In genomic region chr11:76243811-76244546, GRCm38 (mm10) we compare ENCODE assay signal across 7 mouse cellular contexts. TPM values are rescaled to one million over a fixed set of nuclear protein-coding genes. Genes with fewer than 3 reads are reported as not detected.
DNase-seq lines count a peak whose midpoint lies in the region; ATAC-seq and TF ChIP-seq lines count a peak whose summit lies in the region.

No protein-coding gene starts in this region.

- H3K4me1 ChIP-seq in lung, embryonic 15.5 days = peaks cover 18% of the 10 kb centered on the region
- H3K4me1 ChIP-seq in cortical plate, adult 2 months (ENCODE audit: control insufficient read depth, insufficient read depth, low read length) = peaks cover 3% of the 10 kb centered on the region; the same call in 1 of the 2 replicates
- peaks cover 15% of the 10 kb centered on the region for H3K4me1 ChIP-seq in intestine, embryonic 15.5 days (replicated peaks)
- peaks cover 33% of the 10 kb centered on the region for H3K4me1 ChIP-seq in neural tube, embryonic 13.5 days (replicated peaks)

- no peak for TF ChIP-seq CTCF in cortical plate, adult 2 months (IDR thresholded peaks at IDR 0.05; ENCODE audit: extremely low read depth, insufficient read depth, low read length)

- no peak overlapping the region; the same call in 1 of the 2 replicates for H3K27ac ChIP-seq in lung, embryonic 15.5 days
- no peak overlapping the region for H3K27ac ChIP-seq in cortical plate, adult 2 months (ENCODE audit: insufficient read depth, low read length)
- H3K27ac ChIP-seq in intestine, embryonic 15.5 days = peak overlapping the region; percentile 44; the same call in 1 of the 2 replicates
- peak overlapping the region; percentile 86; the same call in 1 of the 2 replicates for H3K27ac ChIP-seq in neural tube, embryonic 13.5 days (replicated peaks)

- DNase-seq in lung, postnatal 14 days = no peak
- DNase-seq in T-cell, adult 2 months (ENCODE audit: low spot score) = no peak
- no peak for DNase-seq in kidney, postnatal 25 days

- TF ChIP-seq POLR2A in cortical plate, adult 2 months (IDR thresholded peaks at IDR 0.05; ENCODE audit: extremely low read depth, insufficient read depth, low read length) = no peak

- peaks cover 18% of the 10 kb centered on the region; the same call in 1 of the 2 replicates for H3K36me3 ChIP-seq in lung, embryonic 15.5 days
- peaks cover 4% of the 10 kb centered on the region; the same call in 1 of the 2 replicates for H3K36me3 ChIP-seq in intestine, embryonic 15.5 days
- H3K36me3 ChIP-seq in neural tube, embryonic 13.5 days = peaks cover 24% of the 10 kb centered on the region

- no peaks in the 10 kb centered on the region for H3K9me3 ChIP-seq in lung, embryonic 15.5 days
- no peaks in the 10 kb centered on the region for H3K9me3 ChIP-seq in intestine, embryonic 15.5 days
- H3K9me3 ChIP-seq in neural tube, embryonic 13.5 days = no peaks in the 10 kb centered on the region

- peak overlapping the region; percentile 81 for H3K4me2 ChIP-seq in lung, embryonic 15.5 days
- H3K4me2 ChIP-seq in intestine, embryonic 15.5 days (replicated peaks) = peak overlapping the region; percentile 77
- H3K4me2 ChIP-seq in neural tube, embryonic 13.5 days = peak overlapping the region; percentile 76

- H3K4me3 ChIP-seq in lung, embryonic 15.5 days = peak overlapping the region; percentile 79
- peak overlapping the region; percentile 80 for H3K4me3 ChIP-seq in cortical plate, adult 2 months (ENCODE audit: insufficient read depth, low read length)
- peak overlapping the region; percentile 90 for H3K4me3 ChIP-seq in intestine, embryonic 15.5 days (replicated peaks)
- peak overlapping the region; percentile 72 for H3K4me3 ChIP-seq in neural tube, embryonic 13.5 days

- no peak for ATAC-seq in lung, embryonic 15.5 days (ENCODE audit: borderline replicate concordance, extremely low read depth, low FRiP score, low TSS enrichment)
- peak; percentile 66 for ATAC-seq in intestine, embryonic 15.5 days
- no peak for ATAC-seq in neural tube, embryonic 13.5 days (ENCODE audit: low read depth)

- peak overlapping the region; percentile 73 for H3K9ac ChIP-seq in lung, embryonic 15.5 days
- peak overlapping the region; percentile 81 for H3K9ac ChIP-seq in intestine, embryonic 15.5 days
- peak overlapping the region; percentile 88 for H3K9ac ChIP-seq in neural tube, embryonic 13.5 days

- WGBS in lung, embryonic 15.5 days = 2% methylated on average over 34 of the region's 34 CpGs
- WGBS in intestine, embryonic 15.5 days = 1% methylated on average over 34 of the region's 34 CpGs
- WGBS in neural tube, embryonic 13.5 days = 3% methylated on average over 34 of the region's 34 CpGs

- H3K27me3 ChIP-seq in lung, embryonic 15.5 days = no peaks in the 10 kb centered on the region
- H3K27me3 ChIP-seq in intestine, embryonic 15.5 days (replicated peaks) = no peaks in the 10 kb centered on the region
- no peaks in the 10 kb centered on the region for H3K27me3 ChIP-seq in neural tube, embryonic 13.5 days

RNA-seq across cellular contexts. Expression of gene Glod4, which starts 0.5 kb away (rescaled TPM):
- polyA plus RNA-seq in lung, embryonic 15.5 days (2015; fragmentation: Nextera tagmentation; extraction: Ambion mirVana) = 128 and 138 TPM in 2 replicates
- polyA plus RNA-seq in cortical plate, adult 2 months (2012; rRNA removed) = 38.6 and 41.7 TPM in 2 replicates
- 123 and 138 TPM in 2 replicates for polyA plus RNA-seq in intestine, embryonic 15.5 days (2015; fragmentation: Nextera tagmentation; extraction: Ambion mirVana)
- 108 and 112 TPM in 2 replicates for polyA plus RNA-seq in neural tube, embryonic 13.5 days (2015; fragmentation: Nextera tagmentation; extraction: Ambion mirVana)

RNA-seq across cellular contexts. Expression of gene Mrm3, which starts 0.5 kb away (rescaled TPM):
- 21.8 and 22.4 TPM in 2 replicates for polyA plus RNA-seq in lung, embryonic 15.5 days (2015; fragmentation: Nextera tagmentation; extraction: Ambion mirVana)
- polyA plus RNA-seq in cortical plate, adult 2 months (2012; rRNA removed) = 15.0 and 17.0 TPM in 2 replicates
- polyA plus RNA-seq in intestine, embryonic 15.5 days (2015; fragmentation: Nextera tagmentation; extraction: Ambion mirVana) = 26.3 and 29.6 TPM in 2 replicates
- polyA plus RNA-seq in neural tube, embryonic 13.5 days (2015; fragmentation: Nextera tagmentation; extraction: Ambion mirVana) = 19.7 and 20.8 TPM in 2 replicates

RNA-seq across cellular contexts. Expression of gene Gemin4, which starts 26.5 kb away (rescaled TPM):
- polyA plus RNA-seq in lung, embryonic 15.5 days (2015; fragmentation: Nextera tagmentation; extraction: Ambion mirVana) = 28.3 and 37.0 TPM in 2 replicates
- polyA plus RNA-seq in cortical plate, adult 2 months (2012; rRNA removed) = 5.8 and 6.6 TPM in 2 replicates
- polyA plus RNA-seq in intestine, embryonic 15.5 days (2015; fragmentation: Nextera tagmentation; extraction: Ambion mirVana) = 28.8 and 32.6 TPM in 2 replicates
- 14.6 and 16.9 TPM in 2 replicates for polyA plus RNA-seq in neural tube, embryonic 13.5 days (2015; fragmentation: Nextera tagmentation; extraction: Ambion mirVana)

RNA-seq across cellular contexts. Expression of gene Dbil5, which starts 26.6 kb away (rescaled TPM):
- polyA plus RNA-seq in lung, embryonic 15.5 days (2015; fragmentation: Nextera tagmentation; extraction: Ambion mirVana) = 0.50 and 1.5 TPM in 2 replicates
- polyA plus RNA-seq in cortical plate, adult 2 months (2012; rRNA removed) = 1.9 and 2.2 TPM in 2 replicates
- polyA plus RNA-seq in intestine, embryonic 15.5 days (2015; fragmentation: Nextera tagmentation; extraction: Ambion mirVana) = 1.2 and 1.7 TPM in 2 replicates
- 0.73 and 0.76 TPM in 2 replicates for polyA plus RNA-seq in neural tube, embryonic 13.5 days (2015; fragmentation: Nextera tagmentation; extraction: Ambion mirVana)

Comparison
In these comparisons a context has a peak if more than half of its experiments do, and no peak if none do; other contexts are left out.
1. H3K27ac ChIP-seq: peak in intestine, embryonic 15.5 days (single experiment) and neural tube, embryonic 13.5 days (single experiment); none in lung, embryonic 15.5 days (single experiment) and cortical plate, adult 2 months (single experiment).
2. Peak in every context shown above with its lines, with median percentiles within 50 percentile points of each other: H3K4me2 ChIP-seq, H3K4me3 ChIP-seq and H3K9ac ChIP-seq.